33 mouse cellular contexts compared by ENCODE assay signal in the genomic region with DNA sequence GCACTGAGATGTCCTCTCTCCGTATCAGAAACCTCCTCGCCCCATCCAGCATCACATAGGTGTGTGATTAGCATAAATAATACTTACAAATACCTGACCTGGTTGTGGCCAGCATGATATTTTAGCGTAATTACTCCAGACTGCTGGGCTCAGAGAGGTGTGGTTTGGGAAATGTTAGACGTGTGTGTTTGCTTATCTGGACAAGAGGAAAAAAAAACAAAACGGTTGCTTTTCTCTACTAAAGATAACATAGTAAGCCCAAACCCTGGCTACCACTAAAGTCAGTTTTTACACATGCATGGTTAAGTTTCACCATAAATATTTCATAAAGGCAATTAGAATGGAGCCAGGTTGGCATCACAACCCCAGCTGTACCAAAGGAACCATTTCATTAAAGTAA.
"Had no signal": no experiment of that assay in that cellular context is flagged by ENCODE, and none has a peak within 500 bp of the region (broad histone marks: within the 10 kb centered on the region; RNA-seq: fewer than 3 reads in every experiment).

No protein-coding gene starts in this region.

- H3K4me2 ChIP-seq: heart, embryonic 11.5 days; heart, embryonic 12.5 days; heart, embryonic 13.5 days; heart, embryonic 15.5 days; hindbrain, embryonic 12.5 days; hindbrain, embryonic 14.5 days; hindbrain, embryonic 15.5 days; intestine, embryonic 15.5 days; kidney, embryonic 15.5 days had no signal

- ATAC-seq: hindbrain, embryonic 16.5 days; hindbrain, postnatal 0 days; inflammation-experienced regulatory T-cells, adult 6 months; intestine, embryonic 15.5 days; intestine, embryonic 16.5 days; intestine, postnatal 0 days had no signal

- H3K27me3 ChIP-seq: heart, embryonic 12.5 days; heart, embryonic 13.5 days; heart, embryonic 15.5 days; intestine, embryonic 15.5 days had no signal

- H3K4me3 ChIP-seq: heart, embryonic 10.5 days; heart, embryonic 12.5 days; heart, embryonic 13.5 days; heart, embryonic 15.5 days; hindbrain, embryonic 12.5 days; hindbrain, embryonic 15.5 days; intestine, embryonic 15.5 days; kidney, embryonic 15.5 days; layer of hippocampus, adult 2 months had no signal

- H3K36me3 ChIP-seq: heart, embryonic 10.5 days; heart, embryonic 12.5 days; heart, embryonic 13.5 days; heart, embryonic 15.5 days; hindbrain, embryonic 12.5 days; hindbrain, embryonic 15.5 days; intestine, embryonic 15.5 days; kidney, embryonic 15.5 days had no signal

- H3K4me1 ChIP-seq: heart, embryonic 15.5 days; intestine, embryonic 15.5 days had no signal

- H3K9me3 ChIP-seq: heart, embryonic 10.5 days; heart, embryonic 12.5 days; heart, embryonic 13.5 days; heart, embryonic 15.5 days; hindbrain, embryonic 12.5 days; hindbrain, embryonic 15.5 days; intestine, embryonic 15.5 days; kidney, embryonic 15.5 days had no signal

- H3K27ac ChIP-seq: heart, embryonic 10.5 days; heart, embryonic 13.5 days; heart, embryonic 15.5 days; hindbrain, embryonic 12.5 days; hindbrain, embryonic 14.5 days; hindbrain, embryonic 15.5 days; hindbrain, postnatal 0 days; intestine, embryonic 15.5 days; kidney, embryonic 15.5 days; kidney, postnatal 0 days; layer of hippocampus, adult 2 months had no signal

- DNase-seq: heart, postnatal 10 days; heart, postnatal 14 days; heart, postnatal 36 days; heart, postnatal 4 days; kidney, adult 11 months; kidney, adult 18-20 months; kidney, adult 2 months; kidney, adult 8-10 months; kidney, adult 9 months; kidney, postnatal 10 days; kidney, postnatal 14 days; kidney, postnatal 25 days; kidney, postnatal 36 days; kidney, postnatal 4 days; layer of hippocampus, adult 9-11 months; layer of hippocampus, postnatal 36 days had no signal

- H3K9ac ChIP-seq: heart, embryonic 12.5 days; heart, embryonic 13.5 days; heart, embryonic 15.5 days; hindbrain, embryonic 12.5 days; hindbrain, embryonic 14.5 days; hindbrain, embryonic 15.5 days; intestine, embryonic 15.5 days; kidney, embryonic 15.5 days had no signal
